Mouse (Mus musculus) right cerebral cortex, postnatal 25 days (tissue): ENCODE measurements around the gene Gm28053.
"Not testable (repeated sequence)": the region's sequence is repeated elsewhere in the genome, so short reads cannot be mapped to it uniquely, and the experiment has no call there.

ENCODE experiments used
- DNase-seq: peaks from one replicate; pipeline ENCODE4 v3.0.0; 2022

Gene Gm28053

DNA sequence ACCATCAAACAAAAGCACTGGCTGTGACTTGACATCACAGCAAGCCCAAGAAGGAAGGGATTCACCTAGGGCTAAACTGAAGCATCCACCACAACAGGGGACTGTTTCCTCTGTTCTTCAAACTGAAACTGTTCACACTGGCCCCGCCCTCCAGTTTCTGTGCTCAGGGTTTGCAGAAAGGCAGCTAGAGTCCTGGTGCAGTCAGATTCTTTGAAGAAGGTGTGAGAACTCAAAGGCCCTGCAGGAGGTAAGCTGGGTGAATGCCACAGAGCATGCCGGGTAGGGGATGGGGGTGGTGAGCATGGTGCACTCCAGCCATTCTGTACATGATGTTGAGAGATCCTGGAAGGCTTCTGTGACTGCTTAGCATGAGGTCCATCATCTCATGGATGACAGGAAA lies at the start of gene Gm28053, which contains the start of gene Gimap7:
Gm28053 (plus strand) TSS at position 153 of the 400 bp plus-strand sequence.
Gimap7 (plus strand) TSS at position 167 of the 400 bp plus-strand sequence.
- DNase-seq = no peak

DNA sequence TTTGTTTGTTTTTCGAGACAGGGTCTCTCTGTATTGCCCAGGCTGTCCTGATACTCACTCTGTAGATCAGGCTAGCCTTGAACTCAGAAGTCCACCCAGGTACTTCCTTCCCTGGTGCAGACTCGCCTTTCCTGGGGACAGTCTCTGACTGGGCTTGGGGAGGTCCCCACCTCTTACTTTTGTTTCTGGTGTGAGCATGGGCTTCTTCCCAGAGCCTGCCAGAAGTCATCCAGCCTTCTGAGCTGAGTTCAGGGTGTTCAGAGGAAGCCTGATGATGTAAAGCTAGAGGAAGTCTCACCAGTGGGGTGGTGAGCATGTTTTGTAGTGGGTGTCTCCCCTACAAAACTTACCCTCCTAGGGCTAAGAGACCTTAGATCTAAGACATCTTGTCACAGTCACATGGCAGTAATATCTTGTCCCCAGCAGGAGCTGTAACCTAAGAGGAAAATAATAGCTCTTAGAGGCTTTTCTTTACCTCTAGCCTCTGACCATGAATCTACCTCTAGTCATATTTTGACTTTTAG lies 48.9 kb upstream of the Gm28053 start:
- DNase-seq = no peak

- no peak for DNase-seq
Measured at GRCm38 (mm10) chr6:48674291-48675058, 43.9 kb upstream of the Gm28053 start.

DNA sequence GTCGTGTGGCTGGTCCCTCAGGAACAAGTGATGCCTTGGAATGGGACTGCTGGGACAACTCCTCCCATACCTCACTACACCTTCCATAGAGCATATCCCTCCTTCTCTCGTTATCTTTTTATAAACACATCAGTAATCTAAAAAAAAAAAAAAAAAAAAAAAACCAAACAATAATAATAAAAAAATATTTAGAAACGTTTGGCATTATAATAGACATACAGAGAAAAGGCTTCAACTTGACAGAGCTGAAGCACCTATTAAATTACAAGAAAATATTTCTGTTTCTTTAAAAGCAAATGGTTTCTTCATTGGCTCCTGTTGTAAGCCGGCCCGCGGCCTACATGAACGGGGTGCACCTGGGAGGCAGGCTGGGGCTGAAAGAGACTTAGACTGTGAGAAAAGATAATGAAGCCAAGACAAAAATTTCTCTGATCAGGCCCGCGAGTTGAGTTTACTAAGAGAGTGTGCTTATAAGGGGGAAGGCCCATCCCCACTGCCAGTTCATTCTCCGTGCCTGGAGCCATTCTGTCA lies 42.9 kb upstream of the Gm28053 start:
- no peak for DNase-seq

DNA sequence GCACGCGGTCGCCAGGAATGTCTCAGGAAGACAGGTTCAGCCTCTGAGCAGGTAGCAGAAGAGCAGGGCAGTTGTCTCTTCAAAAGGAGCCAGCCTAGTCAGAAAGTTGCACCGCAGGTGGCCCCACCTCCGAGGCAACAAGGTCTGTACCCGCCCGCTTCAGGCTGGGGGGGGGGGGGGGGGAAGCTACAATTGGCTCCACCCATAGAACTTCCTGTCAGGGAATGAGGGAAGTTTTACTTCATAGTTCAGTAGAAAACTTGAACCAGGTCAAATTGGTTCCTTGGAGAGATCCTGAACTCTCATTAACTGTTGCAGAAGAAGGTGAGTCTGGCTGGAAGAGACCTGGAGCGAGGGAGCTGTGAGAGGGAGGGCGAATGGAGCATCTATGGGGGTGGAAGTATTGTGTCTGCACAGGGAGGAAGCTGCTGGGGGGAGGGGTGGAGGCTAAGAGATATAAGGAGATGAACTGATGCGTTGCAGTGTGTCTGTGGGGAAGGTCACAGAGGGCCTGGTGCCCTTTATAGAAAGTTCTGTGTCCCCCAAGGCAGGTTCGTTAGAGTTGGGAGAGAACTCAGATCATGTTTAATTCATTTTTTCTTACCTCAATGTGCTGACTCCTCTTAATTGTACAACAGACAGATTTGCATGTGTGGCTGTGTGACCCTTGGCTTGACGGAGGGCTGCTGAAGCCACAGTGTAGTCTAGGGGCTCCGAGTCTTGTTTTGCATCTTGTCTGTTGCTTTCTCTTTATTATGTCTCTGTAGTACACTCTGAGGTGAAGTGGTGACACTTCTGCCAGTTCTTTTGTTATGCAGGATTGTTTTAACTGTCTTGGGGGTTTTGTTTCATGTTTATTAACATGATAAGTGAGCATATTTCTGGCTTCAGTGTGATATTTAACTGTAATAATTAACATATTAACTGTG lies 42.2 kb upstream of the Gm28053 start, which contains the start of gene Gimap9:
Gimap9 (plus strand) TSS at position 199 of the 929 bp plus-strand sequence.
- no peak for DNase-seq

GRCm38 (mm10) chr6:48676860-48677415 lies 41.5 kb upstream of the Gm28053 start:
- DNase-seq = no peak

DNA sequence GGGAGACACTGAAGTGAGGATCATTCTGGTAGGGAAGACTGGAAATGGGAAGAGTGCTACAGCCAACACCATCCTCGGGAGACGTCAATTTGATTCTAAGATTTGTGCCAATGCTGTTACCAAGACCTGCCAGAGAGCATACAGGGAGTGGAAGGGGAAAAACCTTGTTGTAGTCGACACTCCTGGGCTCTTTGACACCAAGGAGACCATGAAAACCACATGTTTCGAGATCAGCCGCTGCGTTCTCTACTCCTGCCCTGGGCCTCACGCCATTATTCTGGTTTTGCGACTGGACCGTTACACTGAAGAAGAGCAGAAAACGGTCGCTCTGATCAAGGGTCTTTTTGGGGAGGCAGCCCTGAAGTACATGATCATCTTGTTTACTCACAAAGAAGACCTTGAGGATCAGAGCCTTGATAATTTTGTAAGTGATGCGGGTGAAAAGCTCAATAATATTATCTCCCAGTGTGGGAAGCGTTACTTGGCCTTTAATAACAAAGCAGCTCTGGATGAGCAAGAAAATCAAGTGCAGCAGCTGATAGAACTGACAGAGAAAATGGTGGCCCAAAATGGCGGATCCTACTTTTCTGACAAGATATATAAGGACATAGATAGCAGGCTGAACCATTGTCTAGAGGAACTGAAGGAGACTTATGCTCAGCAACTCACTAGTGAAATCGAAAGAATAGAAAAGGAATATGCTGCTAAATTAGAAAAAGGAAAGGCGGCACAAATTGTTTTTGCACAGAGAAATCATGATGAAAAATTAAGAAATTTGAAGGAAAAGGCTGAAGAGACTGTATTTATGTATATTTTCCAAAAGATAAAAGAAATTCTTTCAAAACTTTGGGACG lies 40.7 kb upstream of the Gm28053 start:
- DNase-seq = no peak

DNA sequence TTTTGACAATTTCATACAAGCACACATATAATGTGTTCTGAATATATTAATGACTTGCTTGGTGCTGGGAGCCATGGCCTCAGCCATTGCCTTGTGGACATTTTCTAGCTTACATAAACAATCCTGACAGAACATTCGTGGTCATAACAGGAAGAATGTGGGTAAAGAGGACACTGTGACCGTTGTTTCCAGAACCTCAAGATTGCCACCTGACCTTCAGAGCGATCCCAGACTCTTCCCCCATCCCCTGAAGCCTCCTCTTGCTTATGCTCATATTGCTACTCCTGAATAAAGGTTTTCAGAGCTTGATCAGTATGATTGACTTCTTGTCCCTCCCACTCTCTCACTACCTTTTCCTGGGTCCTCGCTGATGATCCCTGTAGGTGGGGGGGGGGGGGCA lies 40.0 kb upstream of the Gm28053 start:
- DNase-seq = no peak

DNA sequence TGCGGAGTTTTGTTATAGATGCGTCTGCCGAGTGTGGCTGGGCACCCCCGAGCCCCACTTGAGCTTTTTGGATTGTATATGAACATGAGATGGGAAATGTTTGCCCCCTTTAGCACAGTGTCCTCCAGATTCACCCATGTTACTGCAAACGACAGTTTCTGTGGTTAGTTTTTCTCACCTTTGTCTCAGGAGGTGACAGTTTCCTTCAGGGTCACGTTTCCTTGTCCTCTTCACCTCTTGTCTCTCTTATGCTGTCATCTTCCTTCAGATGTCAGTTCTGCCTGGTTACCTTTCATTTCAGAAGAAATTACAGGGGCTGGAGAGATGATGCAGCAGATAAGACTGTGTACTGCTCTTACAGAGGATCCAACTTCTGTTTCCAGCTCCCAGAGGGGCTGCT lies 38.7 kb upstream of the Gm28053 start:
- DNase-seq = no peak

- DNase-seq = no peak
Measured at GRCm38 (mm10) chr6:48680421-48680820, 38.0 kb upstream of the Gm28053 start.

DNA sequence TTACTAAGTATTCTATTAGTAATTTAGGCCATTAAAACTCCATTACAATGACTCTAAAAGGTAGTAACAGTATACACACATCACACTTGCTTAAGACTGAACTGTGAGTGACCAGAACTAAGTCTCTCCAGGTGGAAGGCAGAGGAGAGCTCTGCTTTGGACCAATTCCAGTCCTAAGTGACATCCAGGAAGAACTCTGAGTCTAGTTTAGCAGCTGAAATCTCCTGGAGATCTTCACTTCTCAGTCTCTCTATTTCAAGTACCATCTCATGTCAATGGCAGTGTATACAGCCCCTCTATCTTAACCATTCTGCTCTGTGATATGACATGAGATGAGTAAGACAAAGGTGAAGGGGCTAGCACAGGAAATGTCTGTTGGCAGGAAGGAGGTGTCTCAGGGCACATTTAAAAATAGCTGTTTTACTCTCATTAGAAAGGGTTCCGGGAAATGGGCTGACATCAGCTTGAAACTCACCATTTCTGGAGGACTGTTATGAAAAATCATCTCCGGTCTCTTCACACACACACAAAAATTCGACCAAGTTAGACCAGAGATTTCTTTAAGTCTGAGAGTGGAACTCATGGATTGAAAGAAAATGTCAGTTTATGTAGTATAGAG lies 36.8 kb upstream of the Gm28053 start:
- DNase-seq = no peak

DNA sequence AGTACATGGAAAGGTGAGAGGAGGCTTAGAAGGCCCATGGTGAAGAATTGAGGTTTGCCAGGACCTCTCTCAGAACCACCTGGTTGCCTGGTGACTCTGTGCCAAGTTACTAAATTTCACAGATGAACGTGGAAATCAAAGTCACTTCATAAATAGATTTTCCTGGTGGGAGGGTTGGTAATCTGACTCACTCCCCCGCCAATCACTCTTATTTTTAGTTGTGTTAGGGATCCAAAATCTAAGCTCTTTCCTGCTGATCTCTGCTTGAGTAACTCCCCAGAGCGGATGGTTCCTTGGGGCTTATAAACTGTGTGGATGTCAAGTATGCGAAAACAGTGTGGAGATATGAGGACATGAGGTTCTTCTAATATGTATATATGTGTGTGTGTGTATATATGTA lies 36.1 kb upstream of the Gm28053 start:
- no peak for DNase-seq

DNA sequence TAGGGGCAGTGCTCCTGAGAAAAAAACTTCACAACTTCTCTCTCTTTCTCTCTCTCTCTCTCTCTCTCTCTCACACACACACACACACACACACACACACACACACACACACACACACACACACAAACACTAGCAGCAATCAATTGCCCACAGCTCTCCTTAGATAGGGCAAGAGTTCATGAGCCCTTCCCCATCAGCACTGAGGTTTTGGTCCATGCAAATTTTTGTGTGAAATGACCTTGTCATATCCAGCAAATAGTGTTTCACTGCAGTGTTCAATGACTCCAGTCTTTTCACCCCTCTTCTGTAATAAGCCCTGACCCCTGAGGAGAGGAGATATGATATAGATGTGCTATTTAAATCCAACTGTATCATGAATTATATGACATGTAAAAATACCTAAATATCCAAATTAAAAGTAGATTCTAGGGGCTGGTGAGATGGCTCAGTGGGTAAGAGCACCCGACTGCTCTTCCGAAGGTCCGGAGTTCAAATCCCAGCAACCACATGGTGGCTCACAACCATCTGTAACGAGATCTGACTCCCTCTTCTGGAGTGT lies 35.1 kb upstream of the Gm28053 start:
- DNase-seq = not testable (repeated sequence)

DNA sequence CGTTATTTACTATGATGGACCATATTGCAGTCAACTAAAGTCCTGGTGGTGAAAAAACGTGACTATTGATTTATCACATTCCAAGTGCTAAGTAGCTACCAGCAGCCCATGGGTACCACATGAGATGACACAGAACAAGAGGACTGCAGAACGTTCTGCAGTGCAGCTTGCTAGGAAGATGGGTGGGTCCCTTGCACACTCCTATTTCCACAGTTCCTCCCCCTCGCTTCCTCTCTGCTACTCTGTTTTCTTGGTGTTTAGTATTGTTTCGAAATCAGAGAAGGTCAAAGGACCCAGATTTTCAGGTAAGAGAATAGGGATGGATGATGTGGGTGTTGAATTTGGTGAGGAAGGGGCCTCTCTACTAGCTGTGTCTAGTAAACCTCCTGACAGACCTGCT lies 34.1 kb upstream of the Gm28053 start, which contains the start of gene Gimap4:
Gimap4 (plus strand) TSS at position 231 of the 400 bp plus-strand sequence.
- DNase-seq = no peak

DNA sequence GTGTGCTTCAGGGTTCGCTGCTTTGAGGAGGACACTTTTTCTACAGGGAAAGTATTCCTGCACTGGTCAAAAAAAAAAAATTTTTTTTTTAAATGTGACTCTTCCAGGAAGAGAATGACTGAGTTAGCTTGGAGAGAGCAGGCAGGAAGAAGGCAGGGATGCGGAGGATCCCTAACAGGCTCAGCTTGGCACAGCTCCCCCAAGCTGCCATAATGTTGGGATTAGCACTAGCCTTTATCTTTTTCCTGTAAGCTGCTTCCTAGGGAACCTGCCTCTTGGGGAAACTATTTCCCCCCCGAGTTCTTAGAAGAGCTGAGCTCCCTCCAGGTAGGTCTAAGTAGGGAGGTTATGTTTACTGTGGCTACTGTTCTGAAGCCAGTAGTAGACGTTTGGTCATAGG lies 33.6 kb upstream of the Gm28053 start:
- no peak for DNase-seq

DNA sequence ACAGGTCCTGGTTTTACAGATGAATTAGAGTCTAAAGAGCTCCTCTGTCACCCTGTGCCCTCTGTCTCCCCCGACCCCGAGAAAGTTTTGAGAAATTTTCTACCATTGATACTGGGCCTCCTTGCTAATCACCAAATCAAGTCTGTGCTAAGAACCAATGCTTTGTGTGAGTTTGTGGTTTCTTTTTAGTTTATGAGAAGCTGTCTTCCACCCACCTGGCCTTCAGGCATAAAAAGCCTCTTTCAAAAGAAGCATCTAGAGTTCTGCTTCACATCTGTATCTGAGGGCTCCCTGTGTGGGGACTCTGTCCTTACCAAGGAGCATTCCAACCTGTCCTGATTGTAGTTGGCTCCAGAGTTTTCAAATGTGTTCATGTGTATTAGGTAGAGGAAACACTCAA lies 33.2 kb upstream of the Gm28053 start:
- DNase-seq = no peak

- DNase-seq = no peak
Measured at GRCm38 (mm10) chr6:48685694-48686665, 32.4 kb upstream of the Gm28053 start.

DNA sequence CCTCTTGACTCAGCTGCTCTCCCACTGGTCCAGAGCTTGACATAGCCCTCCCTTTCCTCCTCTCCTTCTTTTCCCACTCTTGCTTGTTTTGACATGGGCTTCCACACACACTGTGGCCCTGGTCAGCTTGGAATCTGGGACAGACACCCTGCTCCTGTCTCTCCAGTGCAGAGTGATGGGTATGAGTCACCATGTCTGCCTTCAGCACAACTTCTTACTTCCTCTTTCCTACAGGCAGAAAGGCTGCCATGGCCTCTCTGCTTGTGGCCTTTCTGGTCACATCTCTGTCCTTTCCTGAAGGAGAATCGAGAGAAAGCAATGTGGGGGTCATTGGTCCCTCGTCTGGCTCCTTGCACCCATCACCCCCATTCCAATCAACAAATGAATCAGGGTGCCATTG lies 31.3 kb upstream of the Gm28053 start:
- no peak for DNase-seq

GRCm38 (mm10) chr6:48689320-48689719 lies 29.1 kb upstream of the Gm28053 start:
- no peak for DNase-seq

- no peak for DNase-seq
Measured at GRCm38 (mm10) chr6:48692962-48693361, 25.4 kb upstream of the Gm28053 start.
